Mouse (Mus musculus): ENCODE data around the gene Wnt5b.

GRCm38 (mm10) chr6:119508221-119508620 lies 35.9 kb downstream of the Wnt5b start:
- no peak for TF ChIP-seq CTCF (IDR thresholded peaks at IDR 0.05; ENCODE audit: insufficient read depth, low read depth, low read length)
- no peak for TF ChIP-seq POLR2A (IDR thresholded peaks at IDR 0.05; ENCODE audit: insufficient read depth, low read depth, low read length)
